Comparison of ENCODE assay signal across 10 mouse cellular contexts in genomic region chr6:119417821-119418220, GRCm38 (mm10). TPM values are rescaled to one million over a fixed set of nuclear protein-coding genes. Genes with fewer than 3 reads are reported as not detected.
A peak's percentile ranks its signal among the peaks of the same experiment; 100 is the strongest.
DNase-seq lines count a peak whose midpoint lies in the region; ATAC-seq and TF ChIP-seq lines count a peak whose summit lies in the region.
"Had no signal": no experiment of that assay in that cellular context is flagged by ENCODE, and none has a peak within 500 bp of the region (broad histone marks: within the 10 kb centered on the region; RNA-seq: fewer than 3 reads in every experiment).

No protein-coding gene starts in this region.

- peak overlapping the region; percentile 39 for H3K4me2 ChIP-seq in forebrain, embryonic 12.5 days
- no peak overlapping the region for H3K4me2 ChIP-seq in forebrain, postnatal 0 days (ENCODE audit: low read depth)
- peak overlapping the region; percentile 40; the same call in 1 of the 2 replicates for H3K4me2 ChIP-seq in limb, embryonic 12.5 days

- H3K9me3 ChIP-seq in forebrain, embryonic 12.5 days: no peaks in the 10 kb centered on the region
- no peaks in the 10 kb centered on the region for H3K9me3 ChIP-seq in forebrain, postnatal 0 days (ENCODE audit: low read length)
- H3K9me3 ChIP-seq in limb, embryonic 12.5 days: no peaks in the 10 kb centered on the region
- H3K9me3 ChIP-seq in limb, embryonic 10.5 days (replicated peaks): no peaks in the 10 kb centered on the region

- TF ChIP-seq POLR2A in testis, adult 2 months (IDR thresholded peaks at IDR 0.05; ENCODE audit: control insufficient read depth, low read depth, low read length): no peak

- 0 out of 2 replicates have a peak, but pooled peaks have one; percentile 14 for ATAC-seq in forebrain, embryonic 12.5 days (ENCODE audit: low FRiP score)
- no peak for ATAC-seq in forebrain, postnatal 0 days
- no peak for ATAC-seq in limb, embryonic 12.5 days (ENCODE audit: insufficient number of reproducible peaks, insufficient read depth, low FRiP score, low TSS enrichment, low read depth)
- no peak for ATAC-seq in erythroid progenitor cell, adult 5-6 weeks (replicated peaks; ENCODE audit: low FRiP score, poor library complexity, severe bottlenecking)
- ATAC-seq: hindbrain, embryonic 16.5 days had no signal

- no peak for DNase-seq in forebrain, postnatal 0 days
- no peak for DNase-seq in limb, embryonic 10.5 days (ENCODE audit: low spot score)
- DNase-seq in testis, postnatal 10 days (ENCODE audit: low spot score): no peak
- no peak for DNase-seq in kidney, adult 9 months
- DNase-seq: cerebellum, adult 9-11 months had no signal

- H3K4me1 ChIP-seq in forebrain, embryonic 12.5 days: peaks cover 24% of the 10 kb centered on the region
- no peaks in the 10 kb centered on the region for H3K4me1 ChIP-seq in forebrain, postnatal 0 days (ENCODE audit: insufficient read depth)
- H3K4me1 ChIP-seq in limb, embryonic 12.5 days (replicated peaks): peaks cover 11% of the 10 kb centered on the region
- peaks cover 23% of the 10 kb centered on the region for H3K4me1 ChIP-seq in limb, embryonic 10.5 days
- H3K4me1 ChIP-seq in testis, adult 2 months (ENCODE audit: control insufficient read depth, insufficient read depth, low read length): no peaks in the 10 kb centered on the region

- no peaks in the 10 kb centered on the region for H3K36me3 ChIP-seq in forebrain, embryonic 12.5 days (replicated peaks)
- no peaks in the 10 kb centered on the region for H3K36me3 ChIP-seq in forebrain, postnatal 0 days (ENCODE audit: insufficient read depth)
- no peaks in the 10 kb centered on the region for H3K36me3 ChIP-seq in limb, embryonic 12.5 days
- no peaks in the 10 kb centered on the region for H3K36me3 ChIP-seq in limb, embryonic 10.5 days
- H3K36me3 ChIP-seq in testis, adult 2 months (ENCODE audit: control insufficient read depth, insufficient read depth, low read length): no peaks in the 10 kb centered on the region

- H3K27ac ChIP-seq in forebrain, embryonic 12.5 days: no peak overlapping the region
- H3K27ac ChIP-seq in forebrain, postnatal 0 days (ENCODE audit: low read depth, low read length): no peak overlapping the region
- no peak overlapping the region for H3K27ac ChIP-seq in limb, embryonic 12.5 days
- no peak overlapping the region for H3K27ac ChIP-seq in limb, embryonic 10.5 days
- peak overlapping the region; percentile 23; the same call in 1 of the 2 replicates for H3K27ac ChIP-seq in testis, adult 2 months (ENCODE audit: control insufficient read depth, insufficient read depth, low read depth, low read length)

- no peak for TF ChIP-seq CTCF in forebrain, postnatal 0 days (IDR thresholded peaks at IDR 0.05; ENCODE audit: low read depth)
- TF ChIP-seq CTCF in testis, adult 2 months (IDR thresholded peaks at IDR 0.05; ENCODE audit: control insufficient read depth, insufficient read depth, insufficient replicate concordance, low read depth, low read length): no peak

- no peak overlapping the region for H3K4me3 ChIP-seq in forebrain, embryonic 12.5 days (replicated peaks)
- no peak overlapping the region for H3K4me3 ChIP-seq in forebrain, postnatal 0 days (ENCODE audit: low read depth, low read length)
- no peak overlapping the region for H3K4me3 ChIP-seq in limb, embryonic 12.5 days (replicated peaks)
- no peak overlapping the region for H3K4me3 ChIP-seq in limb, embryonic 10.5 days
- no peak overlapping the region for H3K4me3 ChIP-seq in testis, adult 2 months (ENCODE audit: control insufficient read depth, low read depth, low read length)

- H3K27me3 ChIP-seq in forebrain, embryonic 12.5 days: no peaks in the 10 kb centered on the region
- H3K27me3 ChIP-seq in forebrain, postnatal 0 days (ENCODE audit: insufficient read depth, low read length): no peaks in the 10 kb centered on the region
- H3K27me3 ChIP-seq in limb, embryonic 12.5 days: no peaks in the 10 kb centered on the region; the same call in 1 of the 2 replicates
- no peaks in the 10 kb centered on the region for H3K27me3 ChIP-seq in limb, embryonic 10.5 days (ENCODE audit: low read depth, poor library complexity, severe bottlenecking)
- no peaks in the 10 kb centered on the region for H3K27me3 ChIP-seq in testis, adult 2 months (ENCODE audit: control insufficient read depth, insufficient read depth, low read length)

- H3K9ac ChIP-seq in forebrain, embryonic 12.5 days: no peak overlapping the region
- H3K9ac ChIP-seq in forebrain, postnatal 0 days: no peak overlapping the region
- no peak overlapping the region for H3K9ac ChIP-seq in limb, embryonic 12.5 days (replicated peaks)

- WGBS in forebrain, embryonic 12.5 days: 56% methylated on average over 7 of the region's 7 CpGs
- 66% methylated on average over 7 of the region's 7 CpGs for WGBS in forebrain, postnatal 0 days
- WGBS in limb, embryonic 12.5 days: 68% methylated on average over 7 of the region's 7 CpGs
- WGBS in limb, embryonic 10.5 days: 68% methylated on average over 7 of the region's 7 CpGs

RNA-seq across cellular contexts. Expression of gene Adipor2, which starts 0.3 kb away (rescaled TPM):
- polyA plus RNA-seq in forebrain, embryonic 12.5 days (2016; fragmentation: Nextera tagmentation; extraction: Ambion mirVana): 31.5 and 35.1 TPM in 2 replicates
- 42.9 and 46.9 TPM in 2 replicates for total RNA-seq in forebrain, postnatal 0 days (2014; rRNA removed)
- 24.6 and 34.0 TPM in 2 replicates for polyA plus RNA-seq in forebrain, postnatal 0 days (2015; fragmentation: Nextera tagmentation; extraction: Ambion mirVana)
- polyA plus RNA-seq in limb, embryonic 12.5 days (2016; fragmentation: Nextera tagmentation; extraction: Ambion mirVana): 26.6 and 27.9 TPM in 2 replicates
- polyA plus RNA-seq in limb, embryonic 10.5 days (2016; fragmentation: Nextera tagmentation; extraction: Ambion mirVana): 27.8 and 29.4 TPM in 2 replicates
- polyA plus RNA-seq in testis, adult 2 months (2012; rRNA removed): 20.8 and 22.0 TPM in 2 replicates
- 41.4 and 46.5 TPM in 2 replicates for total RNA-seq in erythroid progenitor cell, adult 5-6 weeks (2015; ENCODE audit: low replicate concordance)
- total RNA-seq in erythroid progenitor cell, adult 5-6 weeks (2017; ENCODE audit: low replicate concordance): 54.3 and 63.2 TPM in 2 replicates
